Mouse (Mus musculus): ENCODE measurements around the gene Vrk1.

DNA sequence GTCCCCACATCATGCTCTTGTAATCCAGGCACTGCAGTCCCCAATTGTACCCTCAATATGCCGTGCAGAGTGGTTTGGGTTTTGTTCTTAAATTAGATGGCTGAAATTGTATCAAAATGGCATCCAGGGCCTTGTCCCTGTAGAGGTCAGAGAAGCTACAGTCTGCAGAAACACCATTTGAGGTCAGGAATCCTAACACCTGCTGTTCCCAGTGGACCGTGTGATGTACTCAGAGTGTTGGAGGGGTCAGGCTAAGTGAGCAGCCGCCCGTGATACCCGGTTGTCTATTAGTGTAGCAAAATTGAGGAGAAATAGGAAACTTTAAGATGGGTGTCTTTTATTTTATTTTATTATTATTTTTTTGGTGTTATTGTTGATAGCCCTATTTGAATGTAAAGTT is 70.5 kb downstream of the Vrk1 start:
- TF ChIP-seq CTCF (IDR thresholded peaks at IDR 0.05; ENCODE audit: low read depth): no peak
- TF ChIP-seq EP300 (IDR thresholded peaks at IDR 0.05; ENCODE audit: low read depth): no peak

All from liver, embryonic 14.5 days (tissue).